Mouse (Mus musculus): ENCODE data around the gene Fbxw24.
"Not testable (repeated sequence)": the region's sequence is repeated elsewhere in the genome, so short reads cannot be mapped to it uniquely, and the experiment has no call there.

The Fbxw24 gene

GRCm38 (mm10) chr9:109625957-109626356 lies at the start of gene Fbxw24:
Fbxw24 (minus strand) TSS chr9:109626057.
- not testable (repeated sequence) for DNase-seq

- DNase-seq = not testable (repeated sequence)
These were observed 38.7 kb upstream of the Fbxw24 start, which contains the start of gene Fbxw25 for GRCm38 (mm10) chr9:109664552-109664951. Fbxw25 (minus strand) TSS chr9:109664652.

GRCm38 (mm10) chr9:109606837-109607236 lies 19.0 kb downstream of the Fbxw24 start:
- peak; percentile 0 for DNase-seq

GRCm38 (mm10) chr9:109602128-109602527 lies 23.7 kb downstream of the Fbxw24 start:
- DNase-seq = peak; percentile 0

- no peak for DNase-seq
These were observed 28.6 kb downstream of the Fbxw24 start for GRCm38 (mm10) chr9:109597226-109597625.

- no peak for DNase-seq
These were observed 31.0 kb downstream of the Fbxw24 start for GRCm38 (mm10) chr9:109594866-109595265.

GRCm38 (mm10) chr9:109568162-109568561 lies 57.7 kb downstream of the Fbxw24 start, which contains the start of gene Fbxw15:
Fbxw15 (minus strand) TSS chr9:109568262.
- DNase-seq = not testable (repeated sequence)

GRCm38 (mm10) chr9:109565546-109565945 lies 60.3 kb downstream of the Fbxw24 start:
- no peak for DNase-seq

- not testable (repeated sequence) for DNase-seq
These were observed 63.8 kb downstream of the Fbxw24 start for GRCm38 (mm10) chr9:109562106-109562505.

GRCm38 (mm10) chr9:109552483-109552882 lies 73.4 kb downstream of the Fbxw24 start:
- DNase-seq = no peak
